Mouse (Mus musculus): ENCODE data around the gene Ctsd.

- TF ChIP-seq CTCF (IDR thresholded peaks at IDR 0.05; ENCODE audit: low read depth, low read length) (no peak), TAL1 (conservative IDR thresholded peaks at IDR 0.05; ENCODE audit: low read depth, low read length) (no peak), GATA1 (IDR thresholded peaks at IDR 0.05; ENCODE audit: borderline replicate concordance, low read length) (no peak), POLR2AphosphoS5 (IDR thresholded peaks at IDR 0.05; ENCODE audit: insufficient replicate concordance, low read depth, low read length) (no peak), GATA2 (IDR thresholded peaks at IDR 0.05; ENCODE audit: borderline replicate concordance, low read depth, low read length) (no peak)
Observed at GRCm38 (mm10) chr7:142387419-142388148, at the start of gene Ctsd.
